Mouse (Mus musculus): ENCODE measurements at regions not wholly inside any gene's neighbourhood (a gene's known extent, or its start where the extent isn't known, plus 50 kb on each side); places are given as distances from the start of the nearest gene placed in this dataset.
"Not testable (repeated sequence)": the region's sequence is repeated elsewhere in the genome, so short reads cannot be mapped to it uniquely, and the experiment has no call there.

GRCm38 (mm10) chrX:50675356-50675755 lies 165.5 kb upstream of the Stk26 start:
- no peak for DNase-seq (ENCODE audit: low spot score)

GRCm38 (mm10) chrX:50657835-50658565 lies 182.8 kb upstream of the Stk26 start:
- peak; percentile 28 for DNase-seq (ENCODE audit: low spot score)

DNA sequence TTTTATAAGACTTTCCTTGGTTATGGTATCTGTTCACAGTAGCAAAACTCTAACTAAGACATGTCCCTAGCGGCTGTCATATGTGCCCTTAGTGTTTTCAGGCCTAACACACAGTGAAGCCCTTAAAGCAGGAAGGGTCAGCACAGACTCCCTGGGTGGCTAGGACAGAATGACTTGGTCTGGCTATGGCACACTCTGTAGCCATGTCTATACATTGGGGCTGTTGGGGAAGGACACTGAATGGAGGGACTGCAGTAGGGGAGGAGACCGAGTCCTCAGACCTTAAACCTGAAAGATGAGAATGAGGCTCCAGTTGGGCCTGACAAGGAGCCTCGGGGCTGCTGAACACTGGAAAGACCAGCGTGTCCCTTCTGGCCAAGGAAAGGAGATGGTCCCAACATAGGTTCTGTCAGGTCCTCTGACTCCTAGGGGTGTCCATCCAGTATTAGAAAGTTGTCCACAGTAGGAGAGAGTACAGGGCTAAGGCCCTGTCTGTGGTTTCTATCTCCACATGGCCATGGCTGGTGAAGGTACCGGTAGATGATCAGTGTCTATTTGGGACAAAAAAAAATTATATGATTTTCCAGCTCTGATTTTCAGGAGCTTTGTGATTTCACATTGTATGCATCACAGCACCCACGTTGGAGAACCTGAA lies 183.5 kb upstream of the Stk26 start:
- no peak for DNase-seq (ENCODE audit: low spot score)

DNA sequence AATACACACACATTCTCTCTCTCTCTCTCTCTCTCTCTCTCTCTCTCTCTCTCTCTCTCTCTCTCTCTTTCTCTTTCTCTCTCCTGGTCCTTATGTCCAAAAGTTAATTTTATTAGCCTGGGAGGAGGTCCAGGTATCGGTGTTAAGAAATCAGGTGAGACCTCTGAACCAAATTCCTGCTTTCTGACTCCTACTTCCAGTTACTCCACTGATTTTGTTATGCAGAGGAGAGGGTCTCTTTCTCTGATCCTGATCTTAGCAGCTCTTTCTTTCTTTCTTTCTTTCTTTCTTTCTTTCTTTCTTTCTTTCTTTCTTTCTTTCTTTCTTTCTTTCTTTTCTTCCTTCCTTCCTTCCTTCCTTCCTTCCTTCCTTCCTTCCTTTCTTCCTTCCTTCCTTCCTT lies 185.5 kb upstream of the Stk26 start:
- DNase-seq (ENCODE audit: low spot score), result not testable (repeated sequence)

DNA sequence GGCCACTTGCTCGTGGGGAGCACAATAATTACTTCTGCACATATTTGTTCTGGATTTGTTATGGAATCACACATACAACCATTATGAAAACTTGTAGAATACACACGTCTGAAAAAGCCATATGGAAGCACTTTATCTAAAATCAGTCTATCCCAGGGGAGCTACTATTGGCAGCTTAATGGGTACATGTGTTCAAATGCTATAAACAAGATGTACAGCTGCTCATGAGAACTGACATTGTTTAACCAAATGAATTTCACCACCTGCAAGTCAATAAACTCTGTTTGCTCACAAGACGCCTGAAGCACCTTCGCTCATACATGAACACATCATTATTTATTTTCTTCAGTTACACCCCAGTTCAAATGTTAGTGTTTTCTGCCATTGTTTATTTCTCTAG lies 199.5 kb upstream of the Stk26 start:
- DNase-seq (ENCODE audit: low spot score), result no peak

DNA sequence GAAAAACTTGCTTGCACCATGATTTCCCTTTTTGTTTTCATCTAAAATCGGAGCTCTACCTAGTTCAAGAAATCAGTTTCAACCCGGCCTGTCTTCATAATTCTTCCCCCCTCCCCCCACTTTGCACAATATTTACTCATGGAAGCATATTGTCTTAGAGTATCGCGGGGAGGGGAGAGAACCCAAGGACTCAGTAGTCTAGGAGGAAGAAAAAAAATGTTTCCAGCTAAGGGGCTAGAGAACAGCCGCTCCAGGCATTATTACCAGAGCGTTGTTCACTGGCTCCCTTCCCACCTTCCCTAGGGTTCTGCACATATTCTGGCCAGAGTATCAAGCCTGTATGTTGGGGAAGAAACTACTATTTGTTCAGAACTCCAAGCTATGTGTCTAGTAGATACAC lies 205.2 kb upstream of the Stk26 start:
- no peak for DNase-seq (ENCODE audit: low spot score)

GRCm38 (mm10) chrX:50634842-50635615 lies 205.8 kb upstream of the Stk26 start:
- peak; percentile 76 for DNase-seq (ENCODE audit: low spot score)

DNA sequence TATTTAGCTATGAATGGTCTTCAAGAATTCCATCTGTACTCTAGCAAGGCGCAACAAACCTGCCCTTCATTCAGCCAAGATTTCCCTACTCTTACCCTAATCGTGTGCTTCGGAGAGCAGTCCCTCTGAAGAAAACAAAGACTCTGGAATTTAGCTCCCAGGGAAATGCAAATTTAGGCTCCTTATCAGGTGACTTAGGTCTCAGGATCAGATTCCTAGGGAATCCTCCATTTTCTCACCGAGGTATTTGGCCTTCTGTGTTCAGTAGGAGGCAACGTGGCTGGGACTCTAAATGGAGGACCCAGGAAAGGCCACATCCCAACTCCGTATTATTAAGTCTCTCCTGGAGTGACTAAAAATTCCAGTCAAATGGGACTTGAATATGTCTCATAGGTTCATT lies 204.2 kb upstream of the Olfr1324 start:
- no peak for DNase-seq (ENCODE audit: low spot score)

- DNase-seq (ENCODE audit: low spot score), result no peak
These were observed 197.0 kb upstream of the Olfr1324 start for GRCm38 (mm10) chrX:50625336-50625735.

DNA sequence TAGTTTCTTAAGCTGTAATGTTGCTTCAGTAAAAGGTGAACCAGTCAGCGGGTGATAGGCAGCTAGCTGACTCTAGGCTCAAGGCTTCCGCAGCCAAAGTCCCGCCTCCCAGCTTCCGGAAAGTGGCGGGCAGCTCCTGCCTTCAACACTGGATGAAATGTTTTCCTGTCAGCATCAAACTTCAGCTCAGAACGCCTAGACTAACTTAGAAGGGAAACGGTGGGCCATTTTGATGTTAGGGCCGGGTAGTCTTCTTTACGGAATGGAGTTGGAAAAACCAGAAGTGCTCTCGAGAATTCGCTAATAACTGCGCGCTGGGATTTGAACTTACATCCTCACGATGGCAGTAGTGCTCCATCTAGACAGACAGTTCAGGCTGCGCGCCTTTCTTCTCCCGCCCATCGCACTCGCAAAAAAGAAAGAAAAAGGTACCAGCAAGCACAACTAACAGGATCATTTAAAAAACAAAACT lies 194.7 kb upstream of the Olfr1324 start:
- peak; percentile 69 for DNase-seq (ENCODE audit: low spot score)

DNA sequence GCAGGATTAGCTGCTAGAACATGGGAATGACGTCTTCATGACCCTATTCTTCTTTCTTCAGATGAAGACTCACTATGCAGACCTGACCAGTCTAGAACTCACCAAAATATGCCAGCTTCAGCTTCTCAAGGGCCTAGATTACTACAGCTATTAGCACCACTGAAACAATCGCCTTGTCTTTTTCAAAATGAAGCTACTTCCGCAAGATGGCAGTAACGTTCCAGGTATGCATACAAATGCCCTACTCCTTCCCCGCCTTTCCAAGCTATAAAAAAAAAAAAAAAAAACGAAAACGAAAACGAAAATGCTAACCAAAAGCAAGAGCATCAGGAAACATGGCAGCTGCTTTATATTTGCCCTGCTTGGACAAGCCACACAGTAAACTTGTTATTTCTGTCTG lies 192.6 kb upstream of the Olfr1324 start:
- no peak for DNase-seq (ENCODE audit: low spot score)

DNA sequence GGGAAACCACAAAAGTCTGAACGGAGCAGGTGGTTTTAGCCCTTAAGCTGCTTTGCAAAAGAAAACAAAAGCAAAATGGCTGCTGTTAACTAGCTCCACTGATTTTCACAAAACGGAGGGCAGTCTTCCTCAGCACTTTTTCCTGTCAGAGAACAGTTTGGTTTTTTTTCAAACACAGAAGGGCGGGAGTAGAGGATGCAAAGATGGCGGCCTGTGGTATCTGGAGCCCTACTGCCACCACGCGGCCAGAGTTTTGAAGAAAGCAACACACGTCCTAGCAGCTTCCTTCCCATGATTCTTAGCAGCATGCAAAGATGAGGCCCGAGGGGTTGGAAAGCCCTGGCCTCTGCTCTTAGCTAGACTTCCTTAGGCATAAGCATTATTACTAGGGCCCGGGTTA lies 191.6 kb upstream of the Olfr1324 start:
- DNase-seq (ENCODE audit: low spot score), result peak; percentile 85

- no peak for DNase-seq (ENCODE audit: low spot score)
These were observed 190.6 kb upstream of the Olfr1324 start for GRCm38 (mm10) chrX:50618936-50619335.

GRCm38 (mm10) chrX:50616920-50617319 lies 188.6 kb upstream of the Olfr1324 start:
- peak; percentile 88 for DNase-seq (ENCODE audit: low spot score)

- DNase-seq (ENCODE audit: low spot score), result peak; percentile 68
These were observed 186.6 kb upstream of the Olfr1324 start for GRCm38 (mm10) chrX:50614874-50615273.

- peak; percentile 62 for DNase-seq (ENCODE audit: low spot score)
These were observed 186.1 kb upstream of the Olfr1324 start for GRCm38 (mm10) chrX:50614367-50614766.

- DNase-seq (ENCODE audit: low spot score), result peak; percentile 66
These were observed 183.7 kb upstream of the Olfr1324 start for GRCm38 (mm10) chrX:50611765-50612591.

DNA sequence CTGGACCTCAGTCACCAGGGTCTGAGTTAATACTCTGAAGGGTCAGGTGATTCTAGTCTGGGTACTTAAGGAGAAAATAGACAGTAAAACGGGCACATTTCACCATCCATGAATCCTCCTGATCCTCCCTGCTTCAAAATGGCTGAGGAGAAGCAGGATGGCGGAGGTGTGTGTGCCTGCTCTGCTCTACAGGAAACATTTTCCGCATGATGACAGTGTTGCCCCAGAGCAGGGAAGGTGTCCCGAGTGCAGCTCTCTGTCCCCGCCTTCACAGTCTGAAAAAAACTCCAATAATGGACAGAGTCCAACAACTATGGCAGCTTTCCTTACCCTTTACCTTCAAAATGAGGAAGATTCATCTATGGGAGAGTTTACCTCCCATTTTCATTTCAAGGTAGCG lies 179.8 kb upstream of the Olfr1324 start:
- DNase-seq (ENCODE audit: low spot score), result not testable (repeated sequence)

GRCm38 (mm10) chrX:50607636-50608035 lies 179.3 kb upstream of the Olfr1324 start:
- DNase-seq (ENCODE audit: low spot score), result peak; percentile 78

GRCm38 (mm10) chrX:50605517-50605916 lies 177.2 kb upstream of the Olfr1324 start:
- peak; percentile 74 for DNase-seq (ENCODE audit: low spot score)

GRCm38 (mm10) chrX:50604995-50605394 lies 176.7 kb upstream of the Olfr1324 start:
- peak; percentile 78 for DNase-seq (ENCODE audit: low spot score)

GRCm38 (mm10) chrX:50602881-50603280 lies 174.6 kb upstream of the Olfr1324 start:
- peak; percentile 80 for DNase-seq (ENCODE audit: low spot score)
